Mouse (Mus musculus) intestine, postnatal 0 days (tissue): ENCODE measurements around the gene Slc6a18. TPM values are rescaled to one million over a fixed set of nuclear protein-coding genes. Genes with fewer than 3 reads are reported as not detected.

ENCODE experiments used
- ATAC-seq: fragments of 200-750 bp; cut with Nextera tagmentation; 2 replicates; pipeline ENCODE4 v1.8.0; 2017; ENCODE audit warnings: mild to moderate bottlenecking, moderate TSS enrichment, moderate library complexity
- H3K27ac ChIP-seq: fragments of 300-500 bp; sonication (generic); 2 replicates; pipeline ENCODE4 v1.5.1; 2014; ENCODE audit warnings: mild to moderate bottlenecking, low read depth, low read length, moderate library complexity
- H3K27me3 ChIP-seq: fragments of 300-500 bp; sonication (generic); replicated peaks from 2 replicates; pipeline ENCODE4 v1.6.1; 2014; ENCODE audit warnings: low read length, mixed read lengths; ENCODE audit not compliant: control insufficient read depth, insufficient read depth
- H3K36me3 ChIP-seq: fragments of 300-500 bp; sonication (generic); 2 replicates; pipeline ENCODE4 v1.6.1; 2014; ENCODE audit warnings: mild to moderate bottlenecking, moderate library complexity; ENCODE audit not compliant: control insufficient read depth, insufficient read depth
- H3K4me1 ChIP-seq: fragments of 300-500 bp; sonication (generic); replicated peaks from 2 replicates; pipeline ENCODE4 v1.6.1; 2014; ENCODE audit warnings: antibody characterized with exemption, low read length, mixed read lengths; ENCODE audit not compliant: control insufficient read depth, insufficient read depth
- H3K4me2 ChIP-seq: fragments of 300-500 bp; sonication (generic); replicated peaks from 2 replicates; pipeline ENCODE4 v1.6.1; 2014; ENCODE audit warnings: low read depth, mild to moderate bottlenecking, moderate library complexity
- H3K4me3 ChIP-seq: fragments of 300-500 bp; sonication (generic); 2 replicates; pipeline ENCODE4 v1.5.1; 2014; ENCODE audit warnings: low read depth, low read length
- H3K9ac ChIP-seq: fragments of 300-500 bp; sonication (generic); 2 replicates; pipeline ENCODE4 v1.6.1; 2014; ENCODE audit warnings: mild to moderate bottlenecking, low read depth, low read length
- H3K9me3 ChIP-seq: fragments of 300-500 bp; sonication (generic); 2 replicates; pipeline ENCODE4 v1.6.1; 2016; ENCODE audit warnings: mixed run types; ENCODE audit not compliant: control insufficient read depth
- CTCF ChIP-seq: sonication (generic); IDR thresholded peaks from 2 replicates; pipeline ENCODE4 v1.5.1; 2016; ENCODE audit warnings: low read depth, mild to moderate bottlenecking, control low read depth, antibody characterized with exemption, moderate library complexity
- WGBS: fragments of 180-500 bp; shearing (Covaris S2); extraction: QIAGEN DNeasy Blood & Tissue Kit; methylation state at CpG from one replicate; pipeline ENCODE4 v1.1.7; 2014; 5-methylcytosine and 5-hydroxymethylcytosine counted together
- polyA plus RNA-seq: library from polyadenylated mRNA; unstranded; fragments of >200 nt; fragmentation: Nextera tagmentation; extraction: Ambion mirVana; gene quantifications from 2 replicates; pipeline ENCODE4 v1.2.1, GENCODE M21; 2015

Slc6a18 gene
- polyA plus RNA-seq, 1 experiment from 2014 or later, result 0.20 TPM

GRCm38 (mm10) chr13:73701161-73701883 is 23.5 kb upstream of the Slc6a18 start:
- Histone ChIP-seq H3K4me1 (no peaks in the 10 kb centered on the region), H3K27ac (peak overlapping the region; percentile 94)

DNA sequence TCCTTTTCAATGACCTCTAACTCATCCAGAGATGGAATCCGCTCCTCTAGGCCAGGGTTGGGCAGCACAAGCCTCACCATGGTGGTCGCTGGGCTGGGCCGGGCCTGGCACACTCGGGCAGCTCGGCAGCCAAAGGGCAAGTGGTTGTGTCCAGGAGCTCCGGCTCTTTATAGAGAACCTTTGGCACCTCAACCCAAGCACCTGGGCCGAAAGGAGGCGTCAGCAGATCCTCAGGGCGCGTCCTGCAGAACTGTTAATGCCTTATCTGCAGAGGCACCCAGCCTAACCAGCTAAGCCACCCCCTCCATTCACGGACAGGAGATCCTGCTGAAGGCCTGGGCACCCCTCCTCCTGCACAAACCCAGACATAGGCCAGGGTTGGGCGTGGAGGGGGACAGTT is 22.7 kb upstream of the Slc6a18 start:
- no peaks in the 10 kb centered on the region for H3K36me3 ChIP-seq
- 0 out of 2 replicates have a peak, but pooled peaks have one; percentile 6 for TF ChIP-seq CTCF
- no peaks in the 10 kb centered on the region for H3K9me3 ChIP-seq
- H3K9ac ChIP-seq, result peak overlapping the region; percentile 64
- no peaks in the 10 kb centered on the region for H3K27me3 ChIP-seq
- ATAC-seq, result peak; percentile 70
- H3K4me3 ChIP-seq, result peak overlapping the region; percentile 43
- WGBS, result 45% methylated on average over 12 of the region's 12 CpGs
- H3K4me2 ChIP-seq, result peak overlapping the region; percentile 60
- peak overlapping the region; percentile 94 for H3K27ac ChIP-seq
- H3K4me1 ChIP-seq, result peaks cover 5% of the 10 kb centered on the region; the same call in 1 of the 2 replicates

More at GRCm38 (mm10) chr13:73701161-73701883, 23.5 kb upstream of the Slc6a18 start:
- no peak for TF ChIP-seq CTCF
- Histone ChIP-seq H3K4me2 (peak overlapping the region; percentile 60), H3K27me3 (no peaks in the 10 kb centered on the region), H3K36me3 (no peaks in the 10 kb centered on the region), H3K9me3 (no peaks in the 10 kb centered on the region), H3K9ac (peak overlapping the region; percentile 11; the same call in 1 of the 2 replicates), H3K4me3 (no peak overlapping the region)
- 56% methylated on average over 9 of the region's 9 CpGs for WGBS
- ATAC-seq, result no peak

DNA sequence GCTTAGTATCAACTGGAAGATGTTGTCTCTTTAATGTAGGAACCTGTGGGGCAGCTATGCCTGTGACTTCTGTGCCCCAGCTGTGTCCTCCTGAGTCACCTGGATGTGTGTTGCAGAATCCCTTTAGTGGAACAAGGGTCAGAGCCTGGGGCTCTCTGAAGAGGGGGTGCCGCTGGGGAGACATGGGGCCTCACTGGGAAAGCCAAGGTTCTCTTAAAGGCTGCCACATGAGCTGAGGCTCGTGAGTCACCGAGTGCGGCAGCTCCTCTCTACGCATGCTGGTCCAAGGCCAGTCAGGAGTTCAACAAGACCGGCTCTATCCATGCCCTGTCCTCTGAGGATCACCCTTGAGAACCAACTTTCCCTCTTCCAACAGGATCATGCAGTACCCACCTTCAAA is 21.9 kb upstream of the Slc6a18 start:
- Histone ChIP-seq H3K9me3 (no peaks in the 10 kb centered on the region), H3K27me3 (no peaks in the 10 kb centered on the region), H3K4me1 (peaks cover 6% of the 10 kb centered on the region; the same call in 1 of the 2 replicates), H3K4me2 (peak overlapping the region; percentile 60), H3K9ac (peak overlapping the region; percentile 64), H3K4me3 (peak overlapping the region; percentile 43), H3K27ac (peak overlapping the region; percentile 94), H3K36me3 (no peaks in the 10 kb centered on the region)
- peak; percentile 81 for ATAC-seq
- WGBS, result 44% methylated on average over 6 of the region's 6 CpGs
- TF ChIP-seq CTCF, result no peak

- ATAC-seq, result peak; percentile 43
Observed at GRCm38 (mm10) chr13:73696529-73696928, 18.7 kb upstream of the Slc6a18 start.

GRCm38 (mm10) chr13:73694972-73695371 is 17.1 kb upstream of the Slc6a18 start:
- Histone ChIP-seq H3K27me3 (no peaks in the 10 kb centered on the region), H3K4me1 (peaks cover 6% of the 10 kb centered on the region; the same call in 1 of the 2 replicates), H3K4me2 (0 out of 2 replicates have a peak overlapping the region, but pooled peaks have one; percentile 6), H3K9me3 (no peaks in the 10 kb centered on the region), H3K4me3 (no peak overlapping the region), H3K36me3 (peaks cover 30% of the 10 kb centered on the region; the same call in 1 of the 2 replicates), H3K27ac (no peak overlapping the region), H3K9ac (no peak overlapping the region)
- 69% methylated on average over 1 of the region's 1 CpGs for WGBS
- no peak for TF ChIP-seq CTCF
- no peak for ATAC-seq

More at GRCm38 (mm10) chr13:73696529-73696928, 18.7 kb upstream of the Slc6a18 start:
- Histone ChIP-seq H3K4me3 (no peak overlapping the region), H3K36me3 (peaks cover 16% of the 10 kb centered on the region; the same call in 1 of the 2 replicates), H3K4me2 (peak overlapping the region; percentile 42), H3K9ac (no peak overlapping the region), H3K9me3 (no peaks in the 10 kb centered on the region), H3K4me1 (peaks cover 6% of the 10 kb centered on the region; the same call in 1 of the 2 replicates), H3K27ac (peak overlapping the region; percentile 76), H3K27me3 (no peaks in the 10 kb centered on the region)
- TF ChIP-seq CTCF, result no peak
- WGBS, result 20% methylated on average over 3 of the region's 3 CpGs

DNA sequence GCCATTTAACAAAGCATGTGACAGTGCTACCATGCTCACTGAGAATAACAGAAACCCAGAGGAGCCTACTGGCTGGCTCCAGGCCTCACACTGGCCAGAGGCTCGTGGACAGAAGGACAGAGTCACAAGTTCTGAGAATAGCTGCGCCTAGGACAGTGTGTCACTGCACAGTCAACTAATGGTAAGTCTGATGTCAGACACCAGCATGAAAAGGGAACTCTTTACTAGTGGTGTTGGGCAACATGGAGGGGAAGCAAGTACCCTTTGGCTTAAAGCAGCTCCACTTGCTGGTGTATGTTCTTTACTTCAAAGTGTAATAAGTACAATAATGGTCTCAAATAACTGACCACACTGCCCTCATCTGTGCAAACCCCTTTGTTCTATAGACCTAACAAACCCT is 15.5 kb upstream of the Slc6a18 start:
- H3K27me3 ChIP-seq, result no peaks in the 10 kb centered on the region
- H3K9ac ChIP-seq, result no peak overlapping the region
- peaks cover 43% of the 10 kb centered on the region; the same call in 1 of the 2 replicates for H3K36me3 ChIP-seq
- 57% methylated on average over 2 of the region's 2 CpGs for WGBS
- no peak for TF ChIP-seq CTCF
- ATAC-seq, result no peak
- H3K27ac ChIP-seq, result no peak overlapping the region
- no peak overlapping the region for H3K4me2 ChIP-seq
- no peaks in the 10 kb centered on the region for H3K9me3 ChIP-seq
- peaks cover 6% of the 10 kb centered on the region; the same call in 1 of the 2 replicates for H3K4me1 ChIP-seq
- no peak overlapping the region for H3K4me3 ChIP-seq
